Mouse (Mus musculus) monocyte, adult 2 months (primary cell): Measurements from ENCODE around the gene Rab7b.

Source experiments
- DNase-seq, 2 experiments: peaks; one replicate each; pipeline ENCODE4 v3.0.0; 2022; ENCODE audit warnings: low spot score in 2 of 2, low read depth in 1 of 2

The Rab7b gene

GRCm38 (mm10) chr1:131737269-131737668 lies 48.8 kb downstream of the Rab7b start:
- no peak for DNase-seq

DNA sequence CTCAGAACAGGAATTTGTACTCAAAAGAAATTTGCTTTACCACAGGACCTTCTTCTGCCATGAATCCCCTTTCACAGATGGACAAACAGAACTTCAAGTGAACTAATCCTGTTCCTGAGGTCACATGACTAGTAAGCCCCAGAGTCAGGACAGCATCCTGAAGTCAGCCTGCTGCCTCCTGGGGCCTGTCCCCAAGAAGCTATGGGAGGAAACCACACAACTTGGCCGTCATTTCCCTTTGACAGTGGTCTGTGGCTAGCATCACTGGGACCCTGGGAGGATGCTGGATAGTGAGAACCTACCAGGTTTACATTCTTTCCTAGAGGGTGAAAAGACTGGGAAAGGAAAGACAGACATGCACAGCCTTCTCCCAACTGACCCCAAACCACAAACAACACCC lies 50.3 kb downstream of the Rab7b start:
- DNase-seq = no peak

DNA sequence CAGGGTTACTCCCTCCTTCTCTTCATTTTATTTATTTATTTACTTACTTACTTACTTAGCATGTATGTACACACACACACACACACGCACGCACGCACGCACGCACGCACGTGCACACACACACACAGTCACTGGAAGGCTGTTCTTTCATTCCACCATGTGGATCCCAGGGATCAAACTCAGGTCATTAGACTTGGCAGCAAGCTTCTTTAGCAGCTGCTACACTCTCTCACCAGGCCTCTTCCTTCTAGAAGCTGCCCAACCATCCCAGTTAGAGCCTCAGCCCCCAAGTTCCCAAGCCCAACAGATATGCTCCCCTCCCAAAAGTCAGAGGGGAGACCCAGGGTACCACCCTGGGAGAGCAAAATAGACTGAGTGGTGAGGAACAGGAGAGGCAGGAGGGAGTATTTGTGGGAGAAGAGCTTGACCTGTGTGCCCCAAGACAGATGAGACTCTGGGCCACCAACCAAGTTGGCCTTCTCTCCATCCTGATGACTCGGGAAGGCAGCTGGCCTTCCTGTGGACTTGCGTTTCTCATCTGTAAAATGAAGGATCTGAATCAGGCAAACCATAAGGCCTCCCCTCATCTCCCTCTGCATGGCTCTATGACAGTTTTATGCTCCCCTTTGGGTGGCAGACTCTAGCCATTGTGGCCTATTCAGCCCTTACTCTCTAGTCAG lies 51.1 kb downstream of the Rab7b start:
- no peak for DNase-seq

GRCm38 (mm10) chr1:131743868-131744464 lies 55.5 kb downstream of the Rab7b start, which contains the start of gene Slc26a9:
TSS of gene Slc26a9 (plus strand) at chr1:131744022.
- no peak for DNase-seq

DNA sequence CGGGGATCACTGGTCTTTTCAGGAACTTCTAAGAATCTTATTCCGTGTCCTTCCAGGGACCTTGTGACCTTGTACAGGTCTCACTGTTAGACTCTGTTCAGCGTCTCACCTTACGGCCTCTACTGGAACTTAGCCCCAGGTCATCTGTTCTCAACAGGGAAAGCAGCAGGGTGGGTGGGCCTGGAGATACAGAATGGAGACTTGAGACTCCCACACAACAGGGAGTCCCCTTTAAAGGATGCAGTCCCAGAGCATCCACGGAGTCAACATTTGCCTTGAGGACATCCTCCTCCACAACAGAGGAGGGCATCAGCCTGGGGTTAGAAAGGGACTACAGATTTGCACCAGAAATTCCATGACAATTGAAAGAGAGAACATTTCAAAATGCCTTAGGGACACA lies 56.9 kb downstream of the Rab7b start:
- no peak for DNase-seq

- no peak for DNase-seq
These were observed 59.3 kb downstream of the Rab7b start for GRCm38 (mm10) chr1:131747761-131748160.

DNA sequence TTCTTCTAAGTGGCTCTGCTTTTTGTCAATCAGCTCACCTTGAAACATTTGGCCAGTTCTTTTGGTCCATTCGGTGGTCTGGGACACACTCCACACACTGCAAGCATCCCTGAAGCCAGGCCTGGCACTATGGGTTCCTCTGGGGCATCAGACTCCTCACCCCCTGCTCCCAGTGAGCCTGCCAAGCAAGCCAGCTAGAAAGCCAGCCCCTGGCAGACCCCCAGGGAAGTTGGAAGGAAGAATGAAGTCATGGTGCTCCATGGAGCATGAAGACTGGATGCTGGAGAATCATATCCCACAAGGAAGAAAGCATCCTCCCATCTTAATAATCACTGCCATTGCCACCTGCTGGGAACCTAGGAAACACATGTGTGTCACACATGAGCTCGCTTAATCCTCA lies 60.1 kb downstream of the Rab7b start:
- no peak for DNase-seq

DNA sequence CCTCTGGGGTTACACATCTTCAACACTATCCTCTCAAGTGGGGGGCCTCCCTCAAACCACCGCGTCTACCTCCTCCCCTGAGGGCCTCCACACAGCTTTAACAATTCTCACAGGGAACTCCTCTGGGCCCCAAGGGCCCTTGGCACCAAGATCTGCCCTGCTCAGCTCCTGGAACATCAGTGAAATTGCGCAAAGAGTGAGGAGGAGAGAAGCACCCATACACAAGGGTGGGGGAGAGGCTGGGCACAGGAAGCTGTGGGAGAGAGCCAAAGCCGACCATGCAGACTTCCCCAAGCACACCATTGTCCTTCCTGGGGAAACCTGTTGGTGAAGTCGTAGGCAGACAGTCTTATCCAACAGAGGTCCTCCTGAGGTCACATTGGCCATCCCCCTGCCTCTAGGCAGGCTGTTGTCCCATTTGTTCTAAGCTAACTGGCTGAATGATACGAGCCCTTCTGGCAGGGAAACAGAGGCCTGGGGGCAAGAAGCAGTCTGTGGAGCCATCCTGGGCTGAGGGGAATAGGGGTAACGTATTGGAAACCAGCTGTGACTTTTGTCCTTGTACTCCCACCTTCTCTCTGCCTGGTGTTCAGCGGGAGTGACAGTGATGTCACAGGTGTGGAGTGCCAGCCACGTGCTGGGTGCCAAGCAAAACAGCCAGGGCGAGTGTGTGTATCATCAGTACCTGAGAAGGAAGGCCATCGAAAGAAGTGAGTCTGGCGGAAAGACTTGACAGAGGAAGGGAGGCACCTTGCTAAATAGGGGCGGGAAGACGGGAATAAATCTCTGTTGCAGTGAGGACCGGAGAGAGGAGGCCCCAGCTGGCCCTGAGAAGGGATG lies 61.4 kb downstream of the Rab7b start:
- DNase-seq = no peak

GRCm38 (mm10) chr1:131751181-131751890 lies 62.8 kb downstream of the Rab7b start:
- no peak for DNase-seq

GRCm38 (mm10) chr1:131751891-131752311 lies 63.4 kb downstream of the Rab7b start:
- no peak for DNase-seq

GRCm38 (mm10) chr1:131754212-131754829 lies 65.8 kb downstream of the Rab7b start:
- no peak for DNase-seq

DNA sequence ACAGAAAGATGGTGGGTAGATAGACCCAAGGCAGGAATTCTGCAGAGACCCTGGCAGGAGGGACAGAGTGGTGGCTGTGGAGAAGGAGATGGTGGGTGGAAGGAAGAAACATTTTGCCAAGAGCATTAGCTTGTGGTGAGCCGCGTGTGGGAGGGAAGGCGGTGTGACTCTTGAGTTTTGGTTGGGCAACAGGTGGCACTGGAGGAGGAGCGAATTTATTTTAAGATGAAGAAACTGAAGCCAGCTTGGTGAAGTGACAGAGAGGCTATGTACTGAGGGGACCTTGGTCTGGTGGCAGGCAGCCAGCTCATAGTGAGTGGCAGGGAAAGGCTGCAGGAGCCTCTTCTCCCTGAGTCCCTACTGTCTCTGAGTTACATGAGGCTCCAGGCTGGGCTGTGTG lies 66.4 kb downstream of the Rab7b start:
- DNase-seq = no peak

DNA sequence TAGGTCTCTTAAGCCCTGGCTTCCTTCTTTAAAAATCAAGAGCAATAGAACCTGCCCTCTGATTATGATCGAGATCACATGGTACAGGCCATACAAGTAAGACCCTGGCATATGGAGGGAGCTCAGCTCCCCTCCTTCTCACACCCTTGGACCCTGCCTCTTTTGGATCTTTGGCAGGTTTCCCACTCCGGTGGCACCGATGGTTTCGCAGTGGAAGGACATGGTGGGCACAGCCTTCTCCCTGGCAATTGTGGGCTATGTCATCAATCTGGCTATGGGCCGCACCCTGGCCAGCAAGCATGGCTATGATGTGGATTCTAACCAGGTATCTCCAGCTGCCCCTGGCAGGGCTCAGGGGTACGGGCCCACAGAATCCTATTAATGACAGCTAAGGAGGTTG lies 68.7 kb downstream of the Rab7b start:
- DNase-seq = no peak

GRCm38 (mm10) chr1:131758796-131759195 lies 70.3 kb downstream of the Rab7b start:
- DNase-seq = no peak

DNA sequence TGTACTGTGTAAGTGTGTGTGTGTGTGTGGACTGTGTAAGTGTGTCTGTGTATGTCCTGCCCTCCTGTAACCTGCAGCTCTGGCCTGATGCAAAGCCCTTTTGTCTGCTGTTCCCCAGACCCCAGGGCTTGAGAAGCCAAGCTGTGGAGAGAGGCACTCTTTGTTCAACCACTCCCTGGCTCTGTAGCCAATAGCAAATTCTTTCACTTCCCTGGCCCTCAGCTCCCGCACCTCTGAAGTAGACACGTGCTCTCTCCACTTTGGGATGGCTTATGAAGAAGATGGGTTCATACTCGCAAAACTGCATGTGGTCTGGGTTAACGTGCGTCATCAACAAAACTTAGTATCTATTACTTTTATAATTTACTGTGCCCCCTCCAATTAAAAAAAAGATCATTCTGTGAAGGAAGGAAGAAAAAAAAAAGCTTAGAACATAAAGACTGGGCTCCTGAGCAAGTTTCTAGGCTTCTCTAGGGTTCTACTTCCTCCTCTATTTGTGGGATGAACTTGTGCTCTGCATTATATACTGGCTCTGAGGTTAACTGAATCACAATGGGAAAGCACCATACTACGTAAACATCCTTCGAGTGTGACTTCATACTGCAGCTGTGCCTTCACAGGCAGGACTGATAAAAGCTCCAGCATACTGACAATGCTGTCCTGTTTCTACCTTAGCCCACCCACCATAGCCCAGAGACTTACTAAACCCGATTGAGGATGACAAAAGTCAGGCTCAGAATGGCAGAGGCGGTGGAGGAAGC lies 71.4 kb downstream of the Rab7b start:
- no peak for DNase-seq

GRCm38 (mm10) chr1:131760428-131760820 lies 71.9 kb downstream of the Rab7b start:
- no peak for DNase-seq

GRCm38 (mm10) chr1:131761079-131761831 lies 72.8 kb downstream of the Rab7b start:
- peak; percentile 22 to 46 for DNase-seq

- no peak for DNase-seq
These were observed 75.2 kb downstream of the Rab7b start for GRCm38 (mm10) chr1:131763683-131764082.

GRCm38 (mm10) chr1:131764581-131765338 lies 76.3 kb downstream of the Rab7b start:
- no peak for DNase-seq
